Mouse (Mus musculus): Measurements from ENCODE around the gene Fcer2a.

- TF ChIP-seq POLR2A (IDR thresholded peaks at IDR 0.05; ENCODE audit: insufficient read depth, low read depth, low read length) (no peak), CTCF (IDR thresholded peaks at IDR 0.05) (no peak), EP300 (IDR thresholded peaks at IDR 0.05; ENCODE audit: insufficient read depth, low read depth, low read length) (no peak)
Observed at GRCm38 (mm10) chr8:3646824-3647531, 47.0 kb downstream of the Fcer2a start.

Measured in heart, adult 2 months (tissue).